Comparison of ENCODE assay signal across 10 mouse cellular contexts in the genomic region with DNA sequence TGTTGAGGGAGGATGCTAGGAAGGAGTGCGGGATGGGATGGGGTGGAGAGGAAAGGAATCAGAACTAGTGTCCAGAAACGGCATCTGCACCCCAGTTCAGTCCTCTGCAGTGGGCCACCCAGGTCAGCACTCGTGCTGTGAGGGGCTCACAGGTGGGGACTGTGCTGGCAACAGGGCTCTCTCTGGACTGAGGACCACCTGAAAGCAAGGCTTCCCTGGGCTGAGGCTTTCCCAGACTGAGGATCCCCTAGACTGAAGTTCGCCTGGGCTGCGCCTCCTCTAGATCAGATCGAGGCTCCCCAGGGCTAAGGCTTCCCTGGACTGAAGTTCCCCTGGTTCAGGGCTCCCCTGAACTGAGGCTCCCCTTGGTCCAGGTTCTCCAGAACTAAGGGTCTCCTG. TPM values are rescaled to one million over a fixed set of nuclear protein-coding genes. Genes with fewer than 3 reads are reported as not detected.
DNase-seq lines count a peak whose midpoint lies in the region; ATAC-seq and TF ChIP-seq lines count a peak whose summit lies in the region.
"Had no signal": no experiment of that assay in that cellular context is flagged by ENCODE, and none has a peak within 500 bp of the region (broad histone marks: within the 10 kb centered on the region; RNA-seq: fewer than 3 reads in every experiment).

No protein-coding gene starts in this region.

- no peak for DNase-seq in kidney, postnatal 0 days (ENCODE audit: low spot score)
- no peak for DNase-seq in kidney, adult 18-20 months
- DNase-seq in natural killer cell, adult 2 months (ENCODE audit: low spot score in 2 of 2): no peak
- DNase-seq in urinary bladder, postnatal 36 days (ENCODE audit: low spot score in 2 of 2): no peak
- DNase-seq in layer of hippocampus, adult 8-10 months (ENCODE audit: low spot score in 2 of 2): no peak
- DNase-seq: gastrocnemius, postnatal 25 days; thymus, postnatal 36 days had no signal

- no peaks in the 10 kb centered on the region for H3K9me3 ChIP-seq in kidney, postnatal 0 days (replicated peaks; ENCODE audit: low read length)
- no peaks in the 10 kb centered on the region for H3K9me3 ChIP-seq in embryonic facial prominence, embryonic 15.5 days (replicated peaks)
- H3K9me3 ChIP-seq in intestine, embryonic 16.5 days (ENCODE audit: control insufficient read depth, low read length): no peaks in the 10 kb centered on the region
- H3K9me3 ChIP-seq in neural tube, embryonic 15.5 days (replicated peaks): no peaks in the 10 kb centered on the region

- WGBS in kidney, postnatal 0 days: 7% methylated on average over 6 of the region's 6 CpGs
- 4% methylated on average over 6 of the region's 6 CpGs for WGBS in embryonic facial prominence, embryonic 15.5 days
- 5% methylated on average over 6 of the region's 6 CpGs for WGBS in intestine, embryonic 16.5 days
- WGBS in neural tube, embryonic 15.5 days: 1% methylated on average over 6 of the region's 6 CpGs

- H3K9ac ChIP-seq in kidney, postnatal 0 days (ENCODE audit: low read depth, low read length): no peak overlapping the region
- no peak overlapping the region for H3K9ac ChIP-seq in embryonic facial prominence, embryonic 15.5 days
- H3K9ac ChIP-seq in intestine, embryonic 16.5 days (ENCODE audit: low read depth, low read length): no peak overlapping the region
- H3K9ac ChIP-seq in neural tube, embryonic 15.5 days (replicated peaks): no peak overlapping the region

- peak overlapping the region; percentile 32 for H3K4me3 ChIP-seq in kidney, postnatal 0 days (replicated peaks; ENCODE audit: low read depth, low read length)
- peak overlapping the region; percentile 43 for H3K4me3 ChIP-seq in embryonic facial prominence, embryonic 15.5 days (replicated peaks)
- H3K4me3 ChIP-seq in intestine, embryonic 16.5 days (ENCODE audit: low read length): peak overlapping the region; percentile 30; the same call in 1 of the 2 replicates
- peak overlapping the region; percentile 38 for H3K4me3 ChIP-seq in neural tube, embryonic 15.5 days (replicated peaks)

- no peaks in the 10 kb centered on the region for H3K36me3 ChIP-seq in kidney, postnatal 0 days (ENCODE audit: insufficient read depth, low read length)
- no peaks in the 10 kb centered on the region for H3K36me3 ChIP-seq in embryonic facial prominence, embryonic 15.5 days
- H3K36me3 ChIP-seq in intestine, embryonic 16.5 days (ENCODE audit: control insufficient read depth, insufficient read depth, low read length): no peaks in the 10 kb centered on the region
- no peaks in the 10 kb centered on the region for H3K36me3 ChIP-seq in neural tube, embryonic 15.5 days

- peaks cover 9% of the 10 kb centered on the region; the same call in 1 of the 2 replicates for H3K4me1 ChIP-seq in kidney, postnatal 0 days (replicated peaks; ENCODE audit: insufficient read depth, low read length)
- peaks cover 16% of the 10 kb centered on the region for H3K4me1 ChIP-seq in embryonic facial prominence, embryonic 15.5 days
- H3K4me1 ChIP-seq in intestine, embryonic 16.5 days (ENCODE audit: control insufficient read depth, insufficient read depth, low read length): no peaks in the 10 kb centered on the region
- H3K4me1 ChIP-seq in neural tube, embryonic 15.5 days: peaks cover 9% of the 10 kb centered on the region

- H3K27me3 ChIP-seq in kidney, postnatal 0 days (ENCODE audit: insufficient read depth, low read length): peaks cover 41% of the 10 kb centered on the region
- H3K27me3 ChIP-seq in embryonic facial prominence, embryonic 15.5 days: peaks cover 66% of the 10 kb centered on the region
- H3K27me3 ChIP-seq in intestine, embryonic 16.5 days (replicated peaks; ENCODE audit: control insufficient read depth, insufficient read depth, low read length): peaks cover 38% of the 10 kb centered on the region
- peaks cover 83% of the 10 kb centered on the region for H3K27me3 ChIP-seq in neural tube, embryonic 15.5 days (replicated peaks)

- ATAC-seq in kidney, postnatal 0 days (replicated peaks; ENCODE audit: low FRiP score, low read depth): 0 out of 2 replicates have a peak, but pooled peaks have one; percentile 49
- 0 out of 2 replicates have a peak, but pooled peaks have one; percentile 39 for ATAC-seq in embryonic facial prominence, embryonic 15.5 days (ENCODE audit: insufficient number of reproducible peaks, low FRiP score, low TSS enrichment, low read depth)
- no peak for ATAC-seq in intestine, embryonic 16.5 days
- no peak; the same call in 1 of the 2 replicates for ATAC-seq in neural tube, embryonic 15.5 days (ENCODE audit: low FRiP score)

- TF ChIP-seq CTCF in kidney, postnatal 0 days (IDR thresholded peaks at IDR 0.05; ENCODE audit: low read depth): no peak

- no peak overlapping the region for H3K27ac ChIP-seq in kidney, postnatal 0 days
- no peak overlapping the region for H3K27ac ChIP-seq in embryonic facial prominence, embryonic 15.5 days (replicated peaks)
- no peak overlapping the region for H3K27ac ChIP-seq in intestine, embryonic 16.5 days (ENCODE audit: low read length)
- H3K27ac ChIP-seq in neural tube, embryonic 15.5 days (replicated peaks): no peak overlapping the region

- peak overlapping the region; percentile 73 for H3K4me2 ChIP-seq in kidney, postnatal 0 days (ENCODE audit: low read length)
- peak overlapping the region; percentile 85 for H3K4me2 ChIP-seq in embryonic facial prominence, embryonic 15.5 days (replicated peaks)
- peak overlapping the region; percentile 53 for H3K4me2 ChIP-seq in intestine, embryonic 16.5 days (ENCODE audit: low read depth, low read length)
- peak overlapping the region; percentile 57 for H3K4me2 ChIP-seq in neural tube, embryonic 15.5 days

RNA-seq across cellular contexts. Expression of gene Dbx2, which starts 1.9 kb away (rescaled TPM):
- 0.18 TPM in 1 of 2 replicates, not detected in the other for polyA plus RNA-seq in kidney, postnatal 0 days (2015; fragmentation: Nextera tagmentation; extraction: Ambion mirVana)
- polyA plus RNA-seq in embryonic facial prominence, embryonic 15.5 days (2015; fragmentation: Nextera tagmentation; extraction: Ambion mirVana): 0.64 and 0.91 TPM in 2 replicates
- not detected in 2 replicates for polyA plus RNA-seq in intestine, embryonic 16.5 days (2015; fragmentation: Nextera tagmentation; extraction: Ambion mirVana)
- 15.0 and 16.4 TPM in 2 replicates for polyA plus RNA-seq in neural tube, embryonic 15.5 days (2015; fragmentation: Nextera tagmentation; extraction: Ambion mirVana)
- total RNA-seq in layer of hippocampus, adult 8-10 months (2022): 10 to 100 TPM; 24.9 to 39.8 (median 30.7) TPM
- total RNA-seq: gastrocnemius, postnatal 25 days had no signal

Comparison
In these comparisons a context has a peak if more than half of its experiments do, and no peak if none do; other contexts are left out.
1. ATAC-seq: peak in kidney, postnatal 0 days (single experiment) and embryonic facial prominence, embryonic 15.5 days (single experiment); none in intestine, embryonic 16.5 days (single experiment) and neural tube, embryonic 15.5 days (single experiment).
2. Peak in every context shown above with its lines, with median percentiles within 50 percentile points of each other: H3K4me2 ChIP-seq and H3K4me3 ChIP-seq.